Mouse (Mus musculus) myocyte (in vitro differentiated cells): ENCODE measurements at regions not wholly inside any gene's neighbourhood (a gene's known extent, or its start where the extent isn't known, plus 50 kb on each side); places are given as distances from the start of the nearest gene placed in this dataset.

Experiments used
- CEBPB ChIP-seq: IDR thresholded peaks from 2 replicates; pipeline ENCODE4 v1.6.1; 2011; ENCODE audit warnings: mild to moderate bottlenecking, moderate library complexity; ENCODE audit not compliant: poor library complexity, insufficient read depth, severe bottlenecking
- E2F4 ChIP-seq: IDR thresholded peaks from one replicate; pipeline ENCODE4 v1.6.1; 2011; ENCODE audit warnings: mild to moderate bottlenecking, control low read depth, moderate library complexity; ENCODE audit not compliant: insufficient read depth
- MAX ChIP-seq: IDR thresholded peaks from one replicate; pipeline ENCODE4 v1.6.1; 2011; ENCODE audit warnings: low read depth, mild to moderate bottlenecking, control low read depth
- MYOD1 ChIP-seq, 3 experiments: IDR thresholded peaks; one replicate each; pipeline ENCODE4 v1.6.1; 2011; ENCODE audit warnings: control low read depth in 2 of 3, low read depth in 2 of 3, mild to moderate bottlenecking in 2 of 3, moderate library complexity in 1 of 3; ENCODE audit not compliant: insufficient read length in 2 of 3, control insufficient read depth in 1 of 3
- MYOG ChIP-seq, 3 experiments: IDR thresholded peaks; one replicate each; pipeline ENCODE4 v1.6.1; 2011; ENCODE audit warnings: control low read depth in 2 of 3, low read depth in 2 of 3, mild to moderate bottlenecking in 2 of 3; ENCODE audit not compliant: insufficient read length in 2 of 3, control insufficient read depth in 1 of 3, insufficient read depth in 1 of 3
- POLR2A ChIP-seq: IDR thresholded peaks from one replicate; pipeline ENCODE4 v1.6.1; 2011; ENCODE audit warnings: low read depth, mild to moderate bottlenecking, control low read depth, moderate library complexity; ENCODE audit not compliant: insufficient read length
- POLR2AphosphoS2 ChIP-seq: IDR thresholded peaks from one replicate; pipeline ENCODE4 v1.6.1; 2011; ENCODE audit warnings: low read depth, control low read depth; ENCODE audit not compliant: insufficient read length
- TCF12 ChIP-seq: IDR thresholded peaks from one replicate; pipeline ENCODE4 v1.6.1; 2011; ENCODE audit warnings: mild to moderate bottlenecking, control low read depth; ENCODE audit not compliant: poor library complexity, insufficient read depth, severe bottlenecking
- USF1 ChIP-seq: IDR thresholded peaks from one replicate; pipeline ENCODE4 v1.6.1; 2011; ENCODE audit warnings: low read depth, mild to moderate bottlenecking, control low read depth, moderate library complexity

- no peak for TF ChIP-seq POLR2A
- no peak for TF ChIP-seq E2F4
- no peak for TF ChIP-seq TCF12
- TF ChIP-seq CEBPB, result no peak
- TF ChIP-seq POLR2AphosphoS2, result no peak
- TF ChIP-seq MAX, result no peak
- no peak for TF ChIP-seq USF1
- TF ChIP-seq MYOD1 (IDR thresholded peaks at IDR 0.05; ENCODE audit: control insufficient read depth in 1 of 3, insufficient read length in 2 of 3, low read depth in 2 of 3), result no peak
- no peak for TF ChIP-seq MYOG (IDR thresholded peaks at IDR 0.05; ENCODE audit: control insufficient read depth in 1 of 3, insufficient read depth in 1 of 3, insufficient read length in 2 of 3, low read depth in 2 of 3)
Measured at GRCm38 (mm10) chr4:153844766-153845165, 112.3 kb upstream of the A430005L14Rik start.
